Mouse (Mus musculus) MEL (cell line): Measurements from ENCODE around the gene Traip. TPM values are rescaled to one million over a fixed set of nuclear protein-coding genes. Genes with fewer than 3 reads are reported as not detected.

Source experiments
- DNase-seq: peaks from one replicate; pipeline ENCODE4 v3.0.0; 2011; ENCODE audit warnings: low read depth, low spot score
- H3K27ac ChIP-seq: 2 replicates; pipeline ENCODE4 v1.5.1; 2012; ENCODE audit warnings: low read depth, mild to moderate bottlenecking, control low read depth, low read length, moderate library complexity; ENCODE audit not compliant: control insufficient read depth
- H3K27me3 ChIP-seq, 2 experiments: fragments of 150-350 bp in 1 of 2; sonication (generic) in 1 of 2; 2 replicates each; pipeline ENCODE4 v1.6.1; 2012; ENCODE audit warnings: low read length in 2 of 2, mild to moderate bottlenecking in 2 of 2, improper control_type of control experiment in 1 of 2, moderate library complexity in 1 of 2; ENCODE audit not compliant: insufficient read depth in 2 of 2, control insufficient read depth in 1 of 2
- H3K36me3 ChIP-seq, 2 experiments: 2 replicates each; pipeline ENCODE4 v1.6.1; 2012 to 2014; ENCODE audit warnings: low read length in 2 of 2, improper control_type of control experiment in 1 of 2, inconsistent platforms in 1 of 2, mild to moderate bottlenecking in 1 of 2; ENCODE audit not compliant: insufficient read depth in 2 of 2, control insufficient read depth in 1 of 2
- H3K4me1 ChIP-seq, 2 experiments: fragments of 150-350 bp in 1 of 2; sonication (generic) in 1 of 2; 2 replicates each; pipeline ENCODE4 v1.6.1; 2012; ENCODE audit warnings: low read length in 2 of 2, improper control_type of control experiment in 1 of 2, mild to moderate bottlenecking in 1 of 2; ENCODE audit not compliant: insufficient read depth in 2 of 2, control insufficient read depth in 1 of 2
- H3K4me3 ChIP-seq, 2 experiments: fragments of 150-350 bp in 1 of 2; sonication (generic) in 1 of 2; 2 replicates each; pipeline ENCODE4 v1.5.1; 2012; ENCODE audit warnings: low read depth in 2 of 2, low read length in 2 of 2, mild to moderate bottlenecking in 2 of 2, moderate library complexity in 2 of 2, control low read depth in 1 of 2, improper control_type of control experiment in 1 of 2; ENCODE audit not compliant: control insufficient read depth in 1 of 2, insufficient read depth in 1 of 2
- H3K79me2 ChIP-seq: 2 replicates; pipeline ENCODE4 v1.6.1; 2012; ENCODE audit warnings: mild to moderate bottlenecking, low read length, moderate library complexity; ENCODE audit not compliant: control insufficient read depth, poor library complexity, insufficient read depth
- H3K9ac ChIP-seq: 2 replicates; pipeline ENCODE4 v1.6.1; 2012; ENCODE audit warnings: low read depth, mild to moderate bottlenecking, control low read depth, low read length, moderate library complexity; ENCODE audit not compliant: control insufficient read depth, poor library complexity, severe bottlenecking
- H3K9me3 ChIP-seq: fragments of 150-350 bp; sonication (generic); replicated peaks from 2 replicates; pipeline ENCODE4 v1.6.1; 2012; ENCODE audit warnings: mild to moderate bottlenecking, low read length, improper control_type of control experiment, moderate library complexity; ENCODE audit not compliant: insufficient read depth
- BHLHE40 ChIP-seq: IDR thresholded peaks from 2 replicates; pipeline ENCODE4 v1.6.1; 2012; ENCODE audit warnings: low read depth, mild to moderate bottlenecking, inconsistent platforms, low read length, improper control_type of control experiment, borderline replicate concordance
- CHD2 ChIP-seq: IDR thresholded peaks from 2 replicates; pipeline ENCODE4 v1.6.1; 2011; ENCODE audit warnings: low read length, improper control_type of control experiment
- CTCF ChIP-seq, 3 experiments: IDR thresholded peaks in 2 of 3; conservative IDR thresholded peaks in 1 of 3; 2 replicates each; pipeline ENCODE4 v1.5.1; 2011 to 2012; ENCODE audit warnings: low read length in 3 of 3, low read depth in 2 of 3, mild to moderate bottlenecking in 2 of 3, improper control_type of control experiment in 1 of 3, inconsistent platforms in 1 of 3, mixed read lengths in 1 of 3, moderate library complexity in 1 of 3; ENCODE audit not compliant: control insufficient read depth in 1 of 3, insufficient read depth in 1 of 3, poor library complexity in 1 of 3, severe bottlenecking in 1 of 3
- E2F4 ChIP-seq: IDR thresholded peaks from 2 replicates; pipeline ENCODE4 v1.6.1; 2011; ENCODE audit warnings: low read depth, low read length, improper control_type of control experiment, borderline replicate concordance
- ELF1 ChIP-seq: IDR thresholded peaks from 2 replicates; pipeline ENCODE4 v1.6.1; 2014; ENCODE audit warnings: low read depth, mild to moderate bottlenecking, inconsistent platforms, low read length, improper control_type of control experiment, moderate library complexity
- EP300 ChIP-seq, 2 experiments: IDR thresholded peaks; 2 replicates each; pipeline ENCODE4 v1.6.1; 2011; ENCODE audit warnings: improper control_type of control experiment in 2 of 2, low read length in 2 of 2, low read depth in 1 of 2, mild to moderate bottlenecking in 1 of 2
- MAFK ChIP-seq: IDR thresholded peaks from 2 replicates; pipeline ENCODE4 v1.6.1; 2011; ENCODE audit warnings: low read depth, mild to moderate bottlenecking, low read length, improper control_type of control experiment, borderline replicate concordance
- MAX ChIP-seq: IDR thresholded peaks from 2 replicates; pipeline ENCODE4 v1.6.1; 2011; ENCODE audit warnings: low read length, improper control_type of control experiment
- MAZ ChIP-seq: IDR thresholded peaks from 2 replicates; pipeline ENCODE4 v1.6.1; 2012; ENCODE audit warnings: low read depth, mild to moderate bottlenecking, inconsistent platforms, low read length, improper control_type of control experiment
- MEF2A ChIP-seq: IDR thresholded peaks from 2 replicates; pipeline ENCODE4 v1.6.1; 2014; ENCODE audit warnings: low read depth, mild to moderate bottlenecking, inconsistent platforms, low read length, improper control_type of control experiment; ENCODE audit not compliant: poor library complexity, insufficient replicate concordance, severe bottlenecking; ENCODE audit errors: extremely low read depth
- MXI1 ChIP-seq: IDR thresholded peaks from 2 replicates; pipeline ENCODE4 v1.6.1; 2011; ENCODE audit warnings: mild to moderate bottlenecking, low read depth, low read length, improper control_type of control experiment
- MYC ChIP-seq: IDR thresholded peaks from 2 replicates; pipeline ENCODE4 v1.6.1; 2011; ENCODE audit warnings: low read depth, mild to moderate bottlenecking, low read length, improper control_type of control experiment, moderate library complexity
- NELFE ChIP-seq: IDR thresholded peaks from 2 replicates; pipeline ENCODE4 v1.6.1; 2011; ENCODE audit warnings: low read depth, low read length, improper control_type of control experiment
- NRF1 ChIP-seq: IDR thresholded peaks from 2 replicates; pipeline ENCODE4 v1.6.1; 2014; ENCODE audit warnings: low read depth, mild to moderate bottlenecking, inconsistent platforms, low read length, improper control_type of control experiment, moderate library complexity; ENCODE audit not compliant: poor library complexity, insufficient read depth, severe bottlenecking
- POLR2A ChIP-seq, 2 experiments: IDR thresholded peaks; 2 replicates each; pipeline ENCODE4 v1.6.1; 2011 to 2012; ENCODE audit warnings: low read length in 2 of 2, mild to moderate bottlenecking in 2 of 2, control low read depth in 1 of 2, improper control_type of control experiment in 1 of 2, low read depth in 1 of 2, moderate library complexity in 1 of 2; ENCODE audit not compliant: control insufficient read depth in 1 of 2, insufficient read depth in 1 of 2, poor library complexity in 1 of 2
- TAL1 ChIP-seq: IDR thresholded peaks from 2 replicates; pipeline ENCODE4 v1.6.1; 2012; ENCODE audit warnings: mild to moderate bottlenecking, inconsistent platforms, low read length, moderate library complexity, mixed read lengths
- TBP ChIP-seq: IDR thresholded peaks from 2 replicates; pipeline ENCODE4 v1.8.0; 2011; ENCODE audit warnings: low read depth, low read length, improper control_type of control experiment
- TCF12 ChIP-seq: IDR thresholded peaks from 2 replicates; pipeline ENCODE4 v1.6.1; 2014; ENCODE audit warnings: low read depth, mild to moderate bottlenecking, inconsistent platforms, low read length, improper control_type of control experiment, moderate library complexity
- UBTF ChIP-seq: IDR thresholded peaks from 2 replicates; pipeline ENCODE4 v1.6.1; 2012; ENCODE audit warnings: low read depth, mild to moderate bottlenecking, inconsistent platforms, low read length, improper control_type of control experiment, moderate library complexity, borderline replicate concordance; ENCODE audit not compliant: insufficient read depth
- USF1 ChIP-seq: IDR thresholded peaks from 2 replicates; pipeline ENCODE4 v1.6.1; 2014; ENCODE audit warnings: low read depth, mild to moderate bottlenecking, inconsistent platforms, low read length, improper control_type of control experiment, moderate library complexity
- ZC3H11A ChIP-seq: IDR thresholded peaks from 2 replicates; pipeline ENCODE4 v1.6.1; 2012; ENCODE audit warnings: low read depth, mild to moderate bottlenecking, inconsistent platforms, low read length, improper control_type of control experiment
- ZKSCAN1 ChIP-seq: IDR thresholded peaks from 2 replicates; pipeline ENCODE4 v1.6.1; 2012; ENCODE audit warnings: low read depth, mild to moderate bottlenecking, inconsistent platforms, low read length, improper control_type of control experiment, moderate library complexity
- ZMIZ1 ChIP-seq: IDR thresholded peaks from 2 replicates; pipeline ENCODE4 v1.6.1; 2012; ENCODE audit warnings: low read depth, mild to moderate bottlenecking, inconsistent platforms, low read length, improper control_type of control experiment, moderate library complexity
- ZNF384 ChIP-seq: IDR thresholded peaks from 2 replicates; pipeline ENCODE4 v1.6.1; 2012; ENCODE audit warnings: low read depth, mild to moderate bottlenecking, inconsistent platforms, low read length, improper control_type of control experiment
- polyA plus RNA-seq, 2 experiments: library from polyadenylated mRNA; stranded (reverse) in 1 of 2; unstranded in 1 of 2; fragments of >175 nt in 1 of 2; fragments of >200 nt in 1 of 2; gene quantifications; 2 replicates each; pipeline versions ENCODE4 v1.2.1 to v1.2.4; 2012; ENCODE audit warnings: low replicate concordance in 2 of 2, low read depth in 1 of 2; ENCODE audit not compliant: insufficient read length in 2 of 2, insufficient read depth in 1 of 2, missing spikeins in 1 of 2
- total RNA-seq: library from RNA; depleted of rRNA; stranded (reverse); fragments of 300-350 nt; gene quantifications from 2 replicates; pipeline ENCODE4 v1.2.3, GENCODE M21; 2012

Gene Traip
- total and polyA plus RNA-seq, 3 experiments = 43.6 to 65.2 TPM; not detected in 1

- Histone ChIP-seq H3K79me2 (peaks cover 27% of the 10 kb centered on the region), H3K9ac (no peak overlapping the region), H3K9me3 (no peaks in the 10 kb centered on the region), H3K36me3 (peaks cover 4 to 17% of the 10 kb centered on the region in 2 experiments), H3K4me3 (no peak overlapping the region), H3K4me1 (peaks cover 21% of the 10 kb centered on the region in 2 experiments), H3K27me3 (no peaks in the 10 kb centered on the region), H3K27ac (no peak overlapping the region)
- TF ChIP-seq MEF2A = no peak
- TF ChIP-seq E2F4 = no peak
- no peak for TF ChIP-seq CTCF (IDR thresholded peaks at IDR 0.05 in 2 of 3, conservative IDR thresholded peaks at IDR 0.05 in 1 of 3; ENCODE audit: control insufficient read depth in 1 of 3, insufficient read depth in 1 of 3, low read depth in 2 of 3, low read length in 3 of 3, poor library complexity in 1 of 3, severe bottlenecking in 1 of 3)
- TF ChIP-seq TAL1 = no peak
- no peak for TF ChIP-seq TCF12
- TF ChIP-seq POLR2A (IDR thresholded peaks at IDR 0.05; ENCODE audit: control insufficient read depth in 1 of 2, insufficient read depth in 1 of 2, low read depth in 1 of 2, low read length in 2 of 2, poor library complexity in 1 of 2) = no peak
- no peak for TF ChIP-seq ZC3H11A
- no peak for TF ChIP-seq ZMIZ1
- no peak for TF ChIP-seq ZKSCAN1
- no peak for TF ChIP-seq MXI1
- TF ChIP-seq NELFE = no peak
- TF ChIP-seq NRF1 = no peak
- TF ChIP-seq MAFK = no peak
- no peak for TF ChIP-seq EP300 (IDR thresholded peaks at IDR 0.05; ENCODE audit: low read depth in 1 of 2, low read length in 2 of 2)
- no peak for TF ChIP-seq ELF1
- no peak for TF ChIP-seq MYC
- no peak for TF ChIP-seq UBTF
- no peak for TF ChIP-seq ZNF384
- TF ChIP-seq USF1 = no peak
- DNase-seq = no peak
Measured at GRCm38 (mm10) chr9:107987950-107988349, 38.0 kb downstream of the Traip start.

GRCm38 (mm10) chr9:107992197-107992596 is 42.3 kb downstream of the Traip start, which contains the start of gene Cdhr4:
TSS of gene Cdhr4 (plus strand) at chr9:107992497.
- H3K27ac ChIP-seq = no peak within 1 kb of the TSS
- no peak for DNase-seq
- no peaks in the 10 kb centered on the region for H3K79me2 ChIP-seq
- no peaks in the 10 kb centered on the region for H3K27me3 ChIP-seq
- H3K9me3 ChIP-seq = no peaks in the 10 kb centered on the region
- no peak within 1 kb of the TSS for H3K4me3 ChIP-seq
- H3K4me1 ChIP-seq = peaks cover 5 to 15% of the 10 kb centered on the region in 2 experiments
- H3K36me3 ChIP-seq = peaks cover 0 to 8% of the 10 kb centered on the region in 2 experiments; a peak in 2 of 4 replicates
- H3K9ac ChIP-seq = no peak within 1 kb of the TSS
- TF ChIP-seq E2F4 (no peak), BHLHE40 (no peak), MYC (no peak), TBP (no peak), CHD2 (no peak), MAZ (no peak), POLR2A (IDR thresholded peaks at IDR 0.05; ENCODE audit: control insufficient read depth in 1 of 2, insufficient read depth in 1 of 2, low read depth in 1 of 2, low read length in 2 of 2, poor library complexity in 1 of 2) (no peak), MAX (no peak)
